Mouse (Mus musculus) forebrain, embryonic 10.5 days (tissue): ENCODE results near the gene Hsf5. TPM values are rescaled to one million over a fixed set of nuclear protein-coding genes. Genes with fewer than 3 reads are reported as not detected.

Experiments
- DNase-seq: peaks from one replicate; pipeline ENCODE4 v3.0.0-alpha.2; 2017; ENCODE audit warnings: low spot score; ENCODE audit errors: extremely low spot score
- H3K27ac ChIP-seq: fragments of 300-500 bp; sonication (generic); 2 replicates; pipeline ENCODE4 v1.5.1; 2016; ENCODE audit warnings: mild to moderate bottlenecking
- H3K27me3 ChIP-seq: fragments of 300-500 bp; sonication (generic); 2 replicates; pipeline ENCODE4 v1.6.1; 2016; ENCODE audit warnings: mild to moderate bottlenecking; ENCODE audit not compliant: poor library complexity, severe bottlenecking
- H3K36me3 ChIP-seq: fragments of 300-500 bp; sonication (generic); replicated peaks from 2 replicates; pipeline ENCODE4 v1.6.1; 2016; ENCODE audit warnings: mild to moderate bottlenecking, moderate library complexity
- H3K4me1 ChIP-seq: fragments of 300-500 bp; sonication (generic); 2 replicates; pipeline ENCODE4 v1.6.1; 2016
- H3K4me3 ChIP-seq: fragments of 300-500 bp; sonication (generic); 2 replicates; pipeline ENCODE4 v1.5.1; 2016; ENCODE audit warnings: mild to moderate bottlenecking, moderate library complexity
- H3K9me3 ChIP-seq: fragments of 300-500 bp; sonication (generic); 2 replicates; pipeline ENCODE4 v1.6.1; 2016; ENCODE audit warnings: mild to moderate bottlenecking, moderate library complexity
- WGBS: fragments of 180-500 bp; shearing (Covaris S2); methylation state at CpG from one replicate; pipeline ENCODE4 v1.1.7; 2016; 5-methylcytosine and 5-hydroxymethylcytosine counted together
- polyA plus RNA-seq: library from polyadenylated mRNA; unstranded; fragments of >200 nt; fragmentation: Nextera tagmentation; extraction: Ambion mirVana; gene quantifications from 2 replicates; pipeline ENCODE4 v1.2.1, GENCODE M21; 2016

Gene Hsf5
- polyA plus RNA-seq, 1 experiment from 2014 or later: 0.31 TPM

- Histone ChIP-seq H3K27ac (no peak overlapping the region), H3K4me3 (no peak overlapping the region), H3K9me3 (no peaks in the 10 kb centered on the region), H3K27me3 (peaks cover 26% of the 10 kb centered on the region), H3K36me3 (no peaks in the 10 kb centered on the region), H3K4me1 (peaks cover 8% of the 10 kb centered on the region)
- 84% methylated on average over 12 of the region's 12 CpGs for WGBS
- no peak for DNase-seq
Observed at GRCm38 (mm10) chr11:87666256-87667035, 49.5 kb downstream of the Hsf5 start.

- no peak overlapping the region for H3K27ac ChIP-seq
- no peaks in the 10 kb centered on the region for H3K36me3 ChIP-seq
- DNase-seq: no peak
- 74% methylated on average over 4 of the region's 4 CpGs for WGBS
- H3K4me3 ChIP-seq: no peak overlapping the region
- no peaks in the 10 kb centered on the region for H3K9me3 ChIP-seq
- H3K4me1 ChIP-seq: peaks cover 8% of the 10 kb centered on the region
- H3K27me3 ChIP-seq: peaks cover 24% of the 10 kb centered on the region
Observed at GRCm38 (mm10) chr11:87667107-87668090, 50.4 kb downstream of the Hsf5 start.

GRCm38 (mm10) chr11:87673282-87673681 is 56.3 kb downstream of the Hsf5 start:
- Histone ChIP-seq H3K36me3 (no peaks in the 10 kb centered on the region), H3K4me1 (0 out of 2 replicates have a peak, but pooled peaks cover 5% of the 10 kb centered on the region), H3K27me3 (no peaks in the 10 kb centered on the region), H3K27ac (no peak overlapping the region), H3K4me3 (no peak overlapping the region), H3K9me3 (no peaks in the 10 kb centered on the region)
- DNase-seq: no peak
- 92% methylated on average over 1 of the region's 1 CpGs for WGBS

- Histone ChIP-seq H3K4me3 (no peak overlapping the region), H3K27ac (no peak overlapping the region), H3K9me3 (no peaks in the 10 kb centered on the region), H3K4me1 (0 out of 2 replicates have a peak, but pooled peaks cover 5% of the 10 kb centered on the region), H3K36me3 (no peaks in the 10 kb centered on the region), H3K27me3 (no peaks in the 10 kb centered on the region)
- DNase-seq: no peak
- 90% methylated on average over 6 of the region's 6 CpGs for WGBS
Observed at GRCm38 (mm10) chr11:87675606-87676005, 58.6 kb downstream of the Hsf5 start.

- Histone ChIP-seq H3K4me3 (no peak overlapping the region), H3K27ac (no peak overlapping the region), H3K36me3 (no peaks in the 10 kb centered on the region), H3K27me3 (no peaks in the 10 kb centered on the region), H3K9me3 (no peaks in the 10 kb centered on the region), H3K4me1 (peaks cover 6% of the 10 kb centered on the region; the same call in 1 of the 2 replicates)
- no peak for DNase-seq
- 43% methylated on average over 5 of the region's 5 CpGs for WGBS
Observed at GRCm38 (mm10) chr11:87677756-87678155, 60.8 kb downstream of the Hsf5 start.

GRCm38 (mm10) chr11:87678545-87678944 is 61.6 kb downstream of the Hsf5 start:
- WGBS: 86% methylated on average over 4 of the region's 4 CpGs
- Histone ChIP-seq H3K27me3 (no peaks in the 10 kb centered on the region), H3K36me3 (no peaks in the 10 kb centered on the region)

GRCm38 (mm10) chr11:87678976-87679375 is 62.0 kb downstream of the Hsf5 start:
- no peak for DNase-seq
- H3K4me1 ChIP-seq: peaks cover 14% of the 10 kb centered on the region
- H3K36me3 ChIP-seq: no peaks in the 10 kb centered on the region
- H3K27ac ChIP-seq: no peak overlapping the region
- WGBS: 92% methylated on average over 7 of the region's 7 CpGs
- no peaks in the 10 kb centered on the region for H3K9me3 ChIP-seq
- H3K4me3 ChIP-seq: no peak overlapping the region
- no peaks in the 10 kb centered on the region for H3K27me3 ChIP-seq

More at GRCm38 (mm10) chr11:87678545-87678944, 61.6 kb downstream of the Hsf5 start:
- Histone ChIP-seq H3K9me3 (no peaks in the 10 kb centered on the region), H3K4me1 (peaks cover 14% of the 10 kb centered on the region), H3K4me3 (no peak overlapping the region), H3K27ac (no peak overlapping the region)
- no peak for DNase-seq

- Histone ChIP-seq H3K4me1 (peaks cover 14% of the 10 kb centered on the region), H3K36me3 (no peaks in the 10 kb centered on the region), H3K27me3 (no peaks in the 10 kb centered on the region), H3K9me3 (no peaks in the 10 kb centered on the region), H3K27ac (no peak overlapping the region), H3K4me3 (no peak overlapping the region)
- WGBS: 92% methylated on average over 9 of the region's 9 CpGs
- no peak for DNase-seq
Observed at GRCm38 (mm10) chr11:87680786-87681185, 63.8 kb downstream of the Hsf5 start.

- Histone ChIP-seq H3K4me3 (no peak overlapping the region), H3K9me3 (no peaks in the 10 kb centered on the region), H3K36me3 (no peaks in the 10 kb centered on the region), H3K4me1 (peaks cover 19% of the 10 kb centered on the region), H3K27me3 (no peaks in the 10 kb centered on the region), H3K27ac (no peak overlapping the region)
- 90% methylated on average over 12 of the region's 12 CpGs for WGBS
- no peak for DNase-seq
Observed at GRCm38 (mm10) chr11:87682096-87682495, 65.1 kb downstream of the Hsf5 start.

- no peak overlapping the region for H3K27ac ChIP-seq
- H3K4me3 ChIP-seq: no peak overlapping the region
- H3K9me3 ChIP-seq: no peaks in the 10 kb centered on the region
- no peak for DNase-seq
- no peaks in the 10 kb centered on the region for H3K27me3 ChIP-seq
- 53% methylated on average over 13 of the region's 13 CpGs for WGBS
- H3K36me3 ChIP-seq: no peaks in the 10 kb centered on the region
- peaks cover 16% of the 10 kb centered on the region for H3K4me1 ChIP-seq
Observed at GRCm38 (mm10) chr11:87682838-87683571, 66.0 kb downstream of the Hsf5 start.

GRCm38 (mm10) chr11:87686407-87686806 is 69.4 kb downstream of the Hsf5 start:
- Histone ChIP-seq H3K27me3 (no peaks in the 10 kb centered on the region), H3K4me1 (peaks cover 28% of the 10 kb centered on the region), H3K27ac (no peak overlapping the region), H3K4me3 (no peak overlapping the region), H3K9me3 (no peaks in the 10 kb centered on the region), H3K36me3 (no peaks in the 10 kb centered on the region)
- no peak for DNase-seq
- 77% methylated on average over 7 of the region's 7 CpGs for WGBS
